9 mouse cellular contexts compared by ENCODE assay signal in the genomic region with DNA sequence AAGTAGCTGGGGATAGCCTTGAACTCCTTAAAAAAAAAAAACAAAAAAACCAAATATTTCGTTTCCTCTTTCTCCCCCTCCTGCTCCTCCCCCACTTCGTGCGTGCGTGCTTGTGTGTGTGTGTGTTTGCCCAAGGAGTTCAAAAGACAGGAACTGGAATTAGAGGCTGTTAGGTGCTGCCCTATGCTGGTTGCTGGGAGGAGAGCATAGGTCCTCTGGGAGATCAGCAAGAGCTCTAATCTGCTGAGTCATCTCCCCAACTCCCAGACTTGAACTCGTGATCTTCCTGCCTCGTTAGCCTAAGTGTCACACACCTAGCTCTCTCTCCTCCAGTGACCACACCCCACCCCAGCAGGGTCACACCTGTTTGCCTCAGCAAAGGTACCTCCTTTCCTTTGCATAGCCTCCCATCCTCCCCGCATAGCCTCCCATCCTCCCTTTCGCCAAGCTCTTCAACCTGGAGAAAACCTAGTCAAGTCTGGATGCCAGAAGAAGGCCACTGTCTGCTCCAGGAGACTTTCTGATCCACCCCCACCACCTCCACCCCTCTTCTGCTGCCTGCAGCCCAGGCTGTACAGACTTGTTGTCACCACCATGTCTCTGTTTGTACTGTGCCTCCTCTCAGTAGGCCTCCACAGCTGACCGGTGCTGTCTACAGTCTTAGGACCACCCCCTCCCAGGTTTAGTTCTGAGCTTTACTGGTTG.
A peak's percentile ranks its signal among the peaks of the same experiment; 100 is the strongest.
DNase-seq lines count a peak whose midpoint lies in the region; ATAC-seq and TF ChIP-seq lines count a peak whose summit lies in the region.
"Had no signal": no experiment of that assay in that cellular context is flagged by ENCODE, and none has a peak within 500 bp of the region (broad histone marks: within the 10 kb centered on the region; RNA-seq: fewer than 3 reads in every experiment).

No protein-coding gene starts in this region.

- H3K4me2 ChIP-seq in lung, postnatal 0 days (replicated peaks; ENCODE audit: low read depth, low read length) = no peak overlapping the region

- TF ChIP-seq EP300 in lung, postnatal 0 days (IDR thresholded peaks at IDR 0.05) = no peak

- peak; percentile 24 for TF ChIP-seq CTCF in lung, postnatal 0 days (IDR thresholded peaks at IDR 0.05)
- TF ChIP-seq CTCF in lung, adult 2 months (IDR thresholded peaks at IDR 0.05; ENCODE audit: insufficient read depth, low read length) = no peak
- no peak for TF ChIP-seq CTCF in liver, adult 2 months (IDR thresholded peaks at IDR 0.05; ENCODE audit: low read depth, low read length)

- no peak overlapping the region for H3K4me3 ChIP-seq in lung, postnatal 0 days (ENCODE audit: low read depth, low read length)
- no peak overlapping the region for H3K4me3 ChIP-seq in lung, adult 2 months (replicated peaks; ENCODE audit: extremely low read depth, low read depth, low read length)
- no peak overlapping the region for H3K4me3 ChIP-seq in liver, adult 2 months (ENCODE audit: insufficient read depth, low read depth, low read length)

- no peak for ATAC-seq in lung, postnatal 0 days

- no peak overlapping the region for H3K9ac ChIP-seq in lung, postnatal 0 days (replicated peaks; ENCODE audit: low read depth)
- no peak overlapping the region for H3K9ac ChIP-seq in liver, adult 2 months (ENCODE audit: low read depth, low read length)
- H3K9ac ChIP-seq: hindbrain, embryonic 15.5 days had no signal

- peak overlapping the region; percentile 97; the same call in 1 of the 2 replicates for H3K27ac ChIP-seq in lung, postnatal 0 days (ENCODE audit: low read length)
- H3K27ac ChIP-seq in liver, adult 2 months (replicated peaks; ENCODE audit: insufficient read depth, low read depth, low read length) = no peak overlapping the region

- no peaks in the 10 kb centered on the region for H3K79me2 ChIP-seq in liver, adult 2 months (ENCODE audit: control insufficient read depth, insufficient read depth, low read length)

- 45% methylated on average over 9 of the region's 9 CpGs for WGBS in lung, postnatal 0 days
- 44% methylated on average over 9 of the region's 9 CpGs for WGBS in lung, adult 2 months
- WGBS in liver, adult 2 months = 41% methylated on average over 9 of the region's 9 CpGs

- no peaks in the 10 kb centered on the region for H3K9me3 ChIP-seq in lung, postnatal 0 days (ENCODE audit: low read length)
- H3K9me3 ChIP-seq: hindbrain, embryonic 15.5 days had no signal

- no peak for TF ChIP-seq POLR2A in lung, adult 2 months (IDR thresholded peaks at IDR 0.05; ENCODE audit: borderline replicate concordance, extremely low read depth, low read depth, low read length)
- TF ChIP-seq POLR2A in liver, adult 2 months (IDR thresholded peaks at IDR 0.05; ENCODE audit: extremely low read depth, insufficient read depth, low read length) = no peak

- no peaks in the 10 kb centered on the region for H3K36me3 ChIP-seq in lung, postnatal 0 days (ENCODE audit: insufficient read depth, low read length)
- no peaks in the 10 kb centered on the region for H3K36me3 ChIP-seq in liver, adult 2 months (ENCODE audit: control insufficient read depth, insufficient read depth, low read length)
- H3K36me3 ChIP-seq in splenic B cell, adult 2 months (ENCODE audit: control insufficient read depth, insufficient read depth, low read length, poor library complexity, severe bottlenecking) = no peaks in the 10 kb centered on the region
- H3K36me3 ChIP-seq: hindbrain, embryonic 15.5 days had no signal

- peaks cover 16% of the 10 kb centered on the region; the same call in 1 of the 2 replicates for H3K4me1 ChIP-seq in lung, postnatal 0 days (ENCODE audit: insufficient read depth, low read depth, low read length)
- peaks cover 16% of the 10 kb centered on the region for H3K4me1 ChIP-seq in lung, adult 2 months (ENCODE audit: control insufficient read depth, insufficient read depth, low read length)
- H3K4me1 ChIP-seq in liver, adult 2 months (ENCODE audit: control insufficient read depth, insufficient read depth, low read length) = peaks cover 6% of the 10 kb centered on the region

- H3K27me3 ChIP-seq in lung, postnatal 0 days (replicated peaks; ENCODE audit: insufficient read depth, low read length) = no peaks in the 10 kb centered on the region
- no peaks in the 10 kb centered on the region for H3K27me3 ChIP-seq in liver, adult 2 months (ENCODE audit: control insufficient read depth, insufficient read depth, low read length)
- no peaks in the 10 kb centered on the region for H3K27me3 ChIP-seq in splenic B cell, adult 2 months (ENCODE audit: control insufficient read depth, insufficient read depth, low read length, poor library complexity, severe bottlenecking)
- H3K27me3 ChIP-seq: hindbrain, embryonic 15.5 days had no signal

- DNase-seq in lung, postnatal 0 days (ENCODE audit: low spot score) = peak; percentile 53
- DNase-seq in lung, adult 2 months = no peak
- peak; percentile 66 for DNase-seq in ZHBTc4 (ENCODE audit: low read depth, low spot score)
- peak; percentile 38 for DNase-seq in liver, adult 2 months (ENCODE audit: extremely low read depth, low read depth, low spot score)
- DNase-seq in splenic B cell, adult 2 months (ENCODE audit: low read depth, low spot score) = peak; percentile 75
- no peak for DNase-seq in layer of hippocampus, adult 8-10 months (ENCODE audit: low spot score in 2 of 2)
- no peak for DNase-seq in cerebellum, adult 18-20 months
- DNase-seq in right cerebral cortex, postnatal 10 days (ENCODE audit: low spot score in 2 of 2) = no peak

Comparison
In these comparisons a context has a peak if more than half of its experiments do, and no peak if none do; other contexts are left out.
1. DNase-seq: peak in lung, postnatal 0 days (single experiment), ZHBTc4 (single experiment), liver, adult 2 months (single experiment) and splenic B cell, adult 2 months (single experiment); none in lung, adult 2 months (single experiment), layer of hippocampus, adult 8-10 months (0 of 2), cerebellum, adult 18-20 months (0 of 2) and right cerebral cortex, postnatal 10 days (0 of 2).